Mouse (Mus musculus) intestine, embryonic 14.5 days (tissue): ENCODE data around the gene Gm28230. TPM values are rescaled to one million over a fixed set of nuclear protein-coding genes. Genes with fewer than 3 reads are reported as not detected.

Experiments used
- ATAC-seq: fragments of 200-750 bp; cut with Nextera tagmentation; replicated peaks from 2 replicates; pipeline ENCODE4 v1.8.0; 2017; ENCODE audit warnings: low read depth, moderate number of reproducible peaks, moderate TSS enrichment, moderate library complexity; ENCODE audit not compliant: low FRiP score, low TSS enrichment
- DNase-seq: peaks from one replicate; pipeline ENCODE4 v3.0.0-alpha.2; 2018; ENCODE audit warnings: low spot score
- H3K27ac ChIP-seq: fragments of 300-500 bp; sonication (generic); 2 replicates; pipeline ENCODE4 v1.5.1; 2014; ENCODE audit warnings: low read depth, mild to moderate bottlenecking, control low read depth
- H3K27me3 ChIP-seq: fragments of 300-500 bp; sonication (generic); replicated peaks from 2 replicates; pipeline ENCODE4 v1.6.1; 2014; ENCODE audit warnings: low read length, control low read depth; ENCODE audit not compliant: control insufficient read depth, insufficient read depth
- H3K36me3 ChIP-seq: fragments of 300-500 bp; sonication (generic); 2 replicates; pipeline ENCODE4 v1.6.1; 2014; ENCODE audit warnings: low read length, control low read depth; ENCODE audit not compliant: control insufficient read depth, insufficient read depth
- H3K4me1 ChIP-seq: fragments of 300-500 bp; sonication (generic); replicated peaks from 2 replicates; pipeline ENCODE4 v1.6.1; 2014; ENCODE audit warnings: low read length, control low read depth, mixed read lengths; ENCODE audit not compliant: control insufficient read depth, insufficient read depth
- H3K4me2 ChIP-seq: fragments of 300-500 bp; sonication (generic); 2 replicates; pipeline ENCODE4 v1.6.1; 2014; ENCODE audit warnings: low read length
- H3K4me3 ChIP-seq: fragments of 300-500 bp; sonication (generic); 2 replicates; pipeline ENCODE4 v1.5.1; 2014; ENCODE audit warnings: low read depth, low read length, control low read depth, mixed read lengths
- H3K9ac ChIP-seq: fragments of 300-500 bp; sonication (generic); 2 replicates; pipeline ENCODE4 v1.6.1; 2014; ENCODE audit warnings: mild to moderate bottlenecking, low read length
- H3K9me3 ChIP-seq: fragments of 300-500 bp; sonication (generic); 2 replicates; pipeline ENCODE4 v1.6.1; 2016; ENCODE audit warnings: low read length, control low read depth; ENCODE audit not compliant: control insufficient read depth
- WGBS: fragments of 180-500 bp; shearing (Covaris S2); extraction: QIAGEN DNeasy Blood & Tissue Kit; methylation state at CpG from one replicate; pipeline ENCODE4 v1.1.7; 2014; 5-methylcytosine and 5-hydroxymethylcytosine counted together
- polyA plus RNA-seq: library from polyadenylated mRNA; unstranded; fragments of >200 nt; fragmentation: Nextera tagmentation; extraction: Ambion mirVana; gene quantifications from 2 replicates; pipeline ENCODE4 v1.2.1, GENCODE M21; 2014

The Gm28230 gene
- polyA plus RNA-seq, 1 experiment from 2014 or later: 0.38 TPM

- DNase-seq (peak; percentile 62), ATAC-seq (no peak)
- Histone ChIP-seq H3K4me1 (peaks cover 19% of the 10 kb centered on the region), H3K9ac (no peak overlapping the region), H3K4me3 (0 out of 2 replicates have a peak overlapping the region, but pooled peaks have one; percentile 2), H3K9me3 (no peaks in the 10 kb centered on the region), H3K27me3 (peaks cover 83% of the 10 kb centered on the region), H3K36me3 (no peaks in the 10 kb centered on the region), H3K4me2 (peak overlapping the region; percentile 26), H3K27ac (no peak overlapping the region)
- WGBS: 16% methylated on average over 6 of the region's 6 CpGs
Measured at GRCm38 (mm10) chr2:74721882-74722281, 4.6 kb upstream of the Gm28230 start.

GRCm38 (mm10) chr2:74722949-74723348 lies 3.6 kb upstream of the Gm28230 start:
- peak overlapping the region; percentile 26; the same call in 1 of the 2 replicates for H3K4me2 ChIP-seq
- no peaks in the 10 kb centered on the region for H3K36me3 ChIP-seq
- no peak overlapping the region for H3K27ac ChIP-seq
- no peak overlapping the region for H3K9ac ChIP-seq
- peaks cover 25% of the 10 kb centered on the region for H3K4me1 ChIP-seq
- H3K27me3 ChIP-seq: peaks cover 86% of the 10 kb centered on the region
- ATAC-seq (no peak), DNase-seq (no peak)
- 47% methylated on average over 8 of the region's 8 CpGs for WGBS
- no peaks in the 10 kb centered on the region for H3K9me3 ChIP-seq
- H3K4me3 ChIP-seq: no peak overlapping the region

GRCm38 (mm10) chr2:74724244-74725015 lies 2.1 kb upstream of the Gm28230 start:
- Histone ChIP-seq H3K27ac (no peak overlapping the region), H3K9me3 (no peaks in the 10 kb centered on the region), H3K4me3 (no peak overlapping the region), H3K27me3 (peaks cover 95% of the 10 kb centered on the region), H3K4me1 (peaks cover 25% of the 10 kb centered on the region), H3K4me2 (no peak overlapping the region), H3K9ac (no peak overlapping the region), H3K36me3 (no peaks in the 10 kb centered on the region)
- DNase-seq: peak; percentile 71
- no peak for ATAC-seq
- 56% methylated on average over 7 of the region's 7 CpGs for WGBS

- Histone ChIP-seq H3K4me1 (peaks cover 25% of the 10 kb centered on the region), H3K27ac (no peak overlapping the region), H3K36me3 (no peaks in the 10 kb centered on the region), H3K9me3 (no peaks in the 10 kb centered on the region), H3K27me3 (peaks cover 95% of the 10 kb centered on the region), H3K9ac (no peak overlapping the region), H3K4me3 (no peak overlapping the region), H3K4me2 (0 out of 2 replicates have a peak overlapping the region, but pooled peaks have one; percentile 2)
- ATAC-seq (no peak), DNase-seq (no peak)
- WGBS: 39% methylated on average over 17 of the region's 17 CpGs
Measured at GRCm38 (mm10) chr2:74725171-74725570, 1.4 kb upstream of the Gm28230 start.

GRCm38 (mm10) chr2:74726973-74727639 lies 578 bp downstream of the Gm28230 start:
- H3K27me3 ChIP-seq: peaks cover 95% of the 10 kb centered on the region
- H3K4me1 ChIP-seq: peaks cover 19% of the 10 kb centered on the region
- DNase-seq (no peak), ATAC-seq (no peak)
- peak overlapping the region; percentile 33 for H3K4me3 ChIP-seq
- H3K36me3 ChIP-seq: no peaks in the 10 kb centered on the region
- peak overlapping the region; percentile 51 for H3K4me2 ChIP-seq
- H3K27ac ChIP-seq: peak overlapping the region; percentile 67
- no peaks in the 10 kb centered on the region for H3K9me3 ChIP-seq
- peak overlapping the region; percentile 41 for H3K9ac ChIP-seq
- WGBS: 16% methylated on average over 43 of the region's 43 CpGs

- ATAC-seq (0 out of 2 replicates have a peak, but pooled peaks have one; percentile 12), DNase-seq (peak; percentile 65)
- Histone ChIP-seq H3K36me3 (no peaks in the 10 kb centered on the region), H3K4me1 (peaks cover 19% of the 10 kb centered on the region), H3K4me3 (peak overlapping the region; percentile 33), H3K27me3 (peaks cover 95% of the 10 kb centered on the region), H3K9ac (peak overlapping the region; percentile 41), H3K9me3 (no peaks in the 10 kb centered on the region), H3K27ac (peak overlapping the region; percentile 67), H3K4me2 (peak overlapping the region; percentile 51)
- WGBS: 26% methylated on average over 25 of the region's 25 CpGs
Measured at GRCm38 (mm10) chr2:74727640-74728302, 1.2 kb downstream of the Gm28230 start.

- ATAC-seq (peak; percentile 44), DNase-seq (peak; percentile 58)
- peak overlapping the region; percentile 51; the same call in 1 of the 2 replicates for H3K4me2 ChIP-seq
- H3K36me3 ChIP-seq: no peaks in the 10 kb centered on the region
- H3K27ac ChIP-seq: peak overlapping the region; percentile 67; the same call in 1 of the 2 replicates
- peak overlapping the region; percentile 33 for H3K4me3 ChIP-seq
- H3K9me3 ChIP-seq: no peaks in the 10 kb centered on the region
- WGBS: 62% methylated on average over 13 of the region's 13 CpGs
- peaks cover 18% of the 10 kb centered on the region for H3K4me1 ChIP-seq
- peak overlapping the region; percentile 41 for H3K9ac ChIP-seq
- peaks cover 95% of the 10 kb centered on the region for H3K27me3 ChIP-seq
Measured at GRCm38 (mm10) chr2:74728303-74728680, 1.8 kb downstream of the Gm28230 start.

GRCm38 (mm10) chr2:74730331-74730730 lies 3.8 kb downstream of the Gm28230 start:
- 0 out of 2 replicates have a peak overlapping the region, but pooled peaks have one; percentile 9 for H3K27ac ChIP-seq
- H3K4me2 ChIP-seq: peak overlapping the region; percentile 49
- peaks cover 96% of the 10 kb centered on the region for H3K27me3 ChIP-seq
- 49% methylated on average over 8 of the region's 8 CpGs for WGBS
- peaks cover 6% of the 10 kb centered on the region; the same call in 1 of the 2 replicates for H3K4me1 ChIP-seq
- H3K36me3 ChIP-seq: no peaks in the 10 kb centered on the region
- DNase-seq (no peak), ATAC-seq (no peak)
- H3K4me3 ChIP-seq: no peak overlapping the region
- no peaks in the 10 kb centered on the region for H3K9me3 ChIP-seq
- H3K9ac ChIP-seq: peak overlapping the region; percentile 0; the same call in 1 of the 2 replicates
